Mouse (Mus musculus): ENCODE measurements around the gene Acot12.

Acot12 gene

DNA sequence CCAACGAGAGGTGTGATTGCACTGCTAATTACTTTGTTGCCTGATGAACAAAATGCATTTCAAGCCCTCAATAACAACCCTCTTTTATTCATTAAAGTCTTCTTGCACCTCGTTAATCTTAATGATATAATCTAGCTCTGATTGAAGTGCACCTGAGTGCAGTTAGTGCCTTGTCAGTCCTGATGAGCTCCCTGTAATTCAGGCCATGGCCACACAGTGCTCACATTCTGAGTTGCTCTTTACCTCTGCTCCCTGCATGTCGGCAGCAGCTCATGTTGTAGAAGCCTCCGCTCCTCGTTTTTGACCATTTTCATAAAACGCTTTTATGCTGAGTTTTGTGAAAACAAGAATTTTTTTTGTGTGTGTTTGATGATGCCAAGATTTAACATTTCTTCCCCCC is 82.4 kb downstream of the Acot12 start:
- DNase-seq (ENCODE audit: extremely low spot score, low read depth, low spot score), result no peak

DNA sequence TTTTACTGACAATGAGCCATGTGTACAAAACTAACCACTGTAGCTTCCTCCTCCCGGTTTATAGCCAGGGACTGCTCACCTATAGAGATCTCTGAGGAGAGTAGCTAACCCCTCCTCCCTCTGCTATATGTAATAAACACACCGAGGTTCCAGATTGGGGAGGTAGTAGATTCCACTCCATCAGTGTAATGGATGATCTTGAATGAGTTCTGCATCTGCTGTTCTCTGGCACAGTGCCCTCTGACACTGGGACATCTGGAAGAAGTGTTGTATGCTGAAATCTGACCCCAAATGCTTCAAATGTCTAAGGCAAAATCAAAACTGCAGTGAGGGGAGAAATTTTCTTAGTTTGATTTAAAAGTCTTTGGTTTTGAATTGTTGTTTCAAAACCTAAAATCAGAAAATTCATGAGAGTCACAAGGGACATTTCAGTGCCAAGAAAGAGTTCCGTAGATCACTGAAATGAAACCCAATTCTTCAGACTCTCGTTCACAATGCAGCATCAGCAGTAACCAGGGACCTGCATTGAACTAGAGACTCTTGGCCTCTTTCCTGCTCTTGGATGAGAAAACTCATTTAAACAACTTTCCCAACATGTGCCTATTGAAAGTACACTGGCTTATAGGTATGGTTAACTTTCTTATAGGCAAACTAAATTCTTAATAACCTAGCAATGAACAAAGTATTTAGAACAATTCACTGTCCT is 83.7 kb downstream of the Acot12 start:
- DNase-seq (ENCODE audit: extremely low spot score, low read depth, low spot score), result no peak

DNA sequence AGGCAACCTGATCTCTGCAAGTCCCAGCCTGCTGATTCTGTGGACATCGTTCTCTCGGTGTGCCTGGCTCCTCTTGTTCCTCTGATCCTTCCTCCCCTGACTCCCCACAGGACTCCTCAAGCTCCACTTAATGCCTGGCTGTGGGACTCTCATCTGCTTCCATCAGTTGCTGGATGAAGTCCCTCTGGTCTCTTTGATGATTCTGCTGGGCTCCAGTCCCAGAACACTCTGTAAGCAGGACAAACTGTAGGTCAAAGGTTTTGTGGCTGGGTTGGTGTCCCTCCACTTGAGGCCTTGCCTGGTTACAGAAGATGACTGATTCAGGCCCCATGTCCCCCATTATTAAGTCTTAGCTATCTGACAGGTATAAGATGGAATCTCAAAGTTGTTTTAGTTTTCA is 84.8 kb downstream of the Acot12 start:
- no peak for DNase-seq (ENCODE audit: extremely low spot score, low read depth, low spot score)

DNA sequence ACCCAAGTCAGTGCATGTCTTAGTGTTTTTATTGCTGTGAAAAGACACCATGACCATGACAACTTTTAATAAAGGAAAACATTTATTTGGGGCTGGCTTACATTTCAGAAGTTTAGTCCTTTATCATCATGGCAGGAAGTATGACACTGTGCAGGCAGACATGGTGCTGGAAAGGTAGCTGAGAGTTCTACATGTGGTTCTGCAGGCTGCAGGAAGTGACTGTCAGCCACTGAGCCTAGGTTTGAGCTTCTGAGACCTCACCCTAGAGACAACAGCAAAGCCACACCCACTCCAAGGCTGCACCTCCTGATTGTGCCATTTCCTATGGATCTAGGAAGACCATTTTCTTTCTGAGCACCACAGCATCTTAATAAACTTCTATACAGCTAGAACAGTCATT is 86.6 kb downstream of the Acot12 start:
- no peak for DNase-seq (ENCODE audit: extremely low spot score, low read depth, low spot score)
